Mouse (Mus musculus) kidney, postnatal 36 days (tissue): ENCODE measurements around the gene Rpgrip1.

Source experiments
- DNase-seq, 2 experiments: peaks; one replicate each; pipeline ENCODE4 v3.0.0; 2021 to 2022; ENCODE audit warnings: mixed read lengths in 2 of 2

Gene Rpgrip1

GRCm38 (mm10) chr14:52198141-52198540, 87.6 kb downstream of the Rpgrip1 start:
- DNase-seq, result no peak

GRCm38 (mm10) chr14:52199412-52199811, 88.9 kb downstream of the Rpgrip1 start:
- no peak for DNase-seq
